Mouse (Mus musculus): ENCODE results near the gene Ntsr1. TPM values are rescaled to one million over a fixed set of nuclear protein-coding genes. Genes with fewer than 3 reads are reported as not detected.
A peak's percentile ranks its signal among the peaks of the same experiment; 100 is the strongest.

Ntsr1 gene
- total and polyA plus RNA-seq, 3 experiments, result not detected

GRCm38 (mm10) chr2:180472306-180473079 is 27.3 kb upstream of the Ntsr1 start:
- peak; percentile 65 for DNase-seq (ENCODE audit: low read depth, low spot score)

GRCm38 (mm10) chr2:180473080-180473440 is 26.7 kb upstream of the Ntsr1 start:
- DNase-seq (ENCODE audit: low read depth, low spot score), result peak; percentile 69
- H3K36me3 ChIP-seq (ENCODE audit: control insufficient read depth in 1 of 2, insufficient read depth in 2 of 2, low read length in 2 of 2), result no peaks in the 10 kb centered on the region
- no peaks in the 10 kb centered on the region for H3K9me3 ChIP-seq (replicated peaks; ENCODE audit: insufficient read depth, low read length)
- H3K27ac ChIP-seq (ENCODE audit: control insufficient read depth, low read depth, low read length), result no peak overlapping the region
- H3K79me2 ChIP-seq (ENCODE audit: control insufficient read depth, insufficient read depth, low read length, poor library complexity), result no peaks in the 10 kb centered on the region
- no peak overlapping the region for H3K9ac ChIP-seq (ENCODE audit: control insufficient read depth, low read depth, low read length, poor library complexity, severe bottlenecking)
- TF ChIP-seq NELFE (IDR thresholded peaks at IDR 0.05; ENCODE audit: low read depth, low read length), result no peak
- no peak for TF ChIP-seq MXI1 (IDR thresholded peaks at IDR 0.05; ENCODE audit: low read depth, low read length)
- TF ChIP-seq UBTF (IDR thresholded peaks at IDR 0.05; ENCODE audit: borderline replicate concordance, insufficient read depth, low read depth, low read length), result no peak
- TF ChIP-seq KAT2A (conservative IDR thresholded peaks at IDR 0.05; ENCODE audit: low read depth, low read length), result no peak
- TF ChIP-seq ZC3H11A (IDR thresholded peaks at IDR 0.05; ENCODE audit: low read depth, low read length), result peak; percentile 32
- TF ChIP-seq MEF2A (IDR thresholded peaks at IDR 0.05; ENCODE audit: extremely low read depth, insufficient replicate concordance, low read depth, low read length, poor library complexity, severe bottlenecking), result no peak
- TF ChIP-seq TAL1 (IDR thresholded peaks at IDR 0.05; ENCODE audit: low read length), result no peak
- no peak for TF ChIP-seq USF2 (IDR thresholded peaks at IDR 0.05; ENCODE audit: borderline replicate concordance in 1 of 2, insufficient read depth in 1 of 2, low read depth in 1 of 2, low read length in 2 of 2)
- TF ChIP-seq CTCF (IDR thresholded peaks at IDR 0.05 in 2 of 3, conservative IDR thresholded peaks at IDR 0.05 in 1 of 3; ENCODE audit: control insufficient read depth in 1 of 3, insufficient read depth in 1 of 3, low read depth in 2 of 3, low read length in 3 of 3, poor library complexity in 1 of 3, severe bottlenecking in 1 of 3), result peak; percentile 3 to 68 (median 38); a peak in 5 of 6 replicates
- TF ChIP-seq JUND (IDR thresholded peaks at IDR 0.05; ENCODE audit: low read depth, low read length), result no peak
- peak; percentile 70 for TF ChIP-seq RAD21 (IDR thresholded peaks at IDR 0.05; ENCODE audit: low read depth, low read length)
- TF ChIP-seq SMC3 (IDR thresholded peaks at IDR 0.05; ENCODE audit: low read depth, low read length), result peak; percentile 58
- no peaks in the 10 kb centered on the region; a peak in 1 of 4 replicates for H3K27me3 ChIP-seq (ENCODE audit: control insufficient read depth in 1 of 2, insufficient read depth in 2 of 2, low read length in 2 of 2)
- H3K4me1 ChIP-seq (ENCODE audit: control insufficient read depth in 1 of 2, insufficient read depth in 2 of 2, low read length in 2 of 2), result no peaks in the 10 kb centered on the region
- H3K4me3 ChIP-seq (ENCODE audit: control insufficient read depth in 1 of 2, insufficient read depth in 1 of 2, low read depth in 2 of 2, low read length in 2 of 2), result no peak overlapping the region

More at GRCm38 (mm10) chr2:180472306-180473079, 27.3 kb upstream of the Ntsr1 start:
- Histone ChIP-seq H3K9me3 (replicated peaks; ENCODE audit: insufficient read depth, low read length) (no peaks in the 10 kb centered on the region), H3K27ac (ENCODE audit: control insufficient read depth, low read depth, low read length) (no peak overlapping the region), H3K27me3 (ENCODE audit: control insufficient read depth in 1 of 2, insufficient read depth in 2 of 2, low read length in 2 of 2) (no peaks in the 10 kb centered on the region; a peak in 1 of 4 replicates), H3K4me1 (ENCODE audit: control insufficient read depth in 1 of 2, insufficient read depth in 2 of 2, low read length in 2 of 2) (no peaks in the 10 kb centered on the region), H3K9ac (ENCODE audit: control insufficient read depth, low read depth, low read length, poor library complexity, severe bottlenecking) (no peak overlapping the region), H3K36me3 (ENCODE audit: control insufficient read depth in 1 of 2, insufficient read depth in 2 of 2, low read length in 2 of 2) (no peaks in the 10 kb centered on the region), H3K79me2 (ENCODE audit: control insufficient read depth, insufficient read depth, low read length, poor library complexity) (no peaks in the 10 kb centered on the region), H3K4me3 (ENCODE audit: control insufficient read depth in 1 of 2, insufficient read depth in 1 of 2, low read depth in 2 of 2, low read length in 2 of 2) (no peak overlapping the region)
- no peak for TF ChIP-seq KAT2A (conservative IDR thresholded peaks at IDR 0.05; ENCODE audit: low read depth, low read length)
- TF ChIP-seq MAFK (IDR thresholded peaks at IDR 0.05; ENCODE audit: borderline replicate concordance, low read depth, low read length), result no peak
- TF ChIP-seq USF2 (IDR thresholded peaks at IDR 0.05; ENCODE audit: borderline replicate concordance in 1 of 2, insufficient read depth in 1 of 2, low read depth in 1 of 2, low read length in 2 of 2), result no peak
- no peak for TF ChIP-seq BHLHE40 (IDR thresholded peaks at IDR 0.05; ENCODE audit: borderline replicate concordance, low read depth, low read length)
- no peak for TF ChIP-seq TAL1 (IDR thresholded peaks at IDR 0.05; ENCODE audit: low read length)
- TF ChIP-seq ZC3H11A (IDR thresholded peaks at IDR 0.05; ENCODE audit: low read depth, low read length), result no peak; the same call in 1 of the 2 replicates
- TF ChIP-seq CTCF (IDR thresholded peaks at IDR 0.05 in 2 of 3, conservative IDR thresholded peaks at IDR 0.05 in 1 of 3; ENCODE audit: control insufficient read depth in 1 of 3, insufficient read depth in 1 of 3, low read depth in 2 of 3, low read length in 3 of 3, poor library complexity in 1 of 3, severe bottlenecking in 1 of 3), result peak; percentile 76 to 90 (median 90)
- TF ChIP-seq MEF2A (IDR thresholded peaks at IDR 0.05; ENCODE audit: extremely low read depth, insufficient replicate concordance, low read depth, low read length, poor library complexity, severe bottlenecking), result no peak
- no peak for TF ChIP-seq GATA1 (IDR thresholded peaks at IDR 0.05; ENCODE audit: low read depth, low read length)
- TF ChIP-seq EP300 (IDR thresholded peaks at IDR 0.05; ENCODE audit: low read depth in 1 of 2, low read length in 2 of 2), result no peak
- no peak for TF ChIP-seq MYC (IDR thresholded peaks at IDR 0.05; ENCODE audit: low read depth, low read length)
- peak; percentile 25; the same call in 1 of the 2 replicates for TF ChIP-seq RAD21 (IDR thresholded peaks at IDR 0.05; ENCODE audit: low read depth, low read length)
- no peak for TF ChIP-seq SIN3A (IDR thresholded peaks at IDR 0.05; ENCODE audit: low read length)
- TF ChIP-seq JUND (IDR thresholded peaks at IDR 0.05; ENCODE audit: low read depth, low read length), result no peak
- TF ChIP-seq TCF12 (IDR thresholded peaks at IDR 0.05; ENCODE audit: low read depth, low read length), result no peak
- no peak for TF ChIP-seq POLR2AphosphoS5 (IDR thresholded peaks at IDR 0.05; ENCODE audit: borderline replicate concordance, low read depth, low read length)
- no peak for TF ChIP-seq ZMIZ1 (IDR thresholded peaks at IDR 0.05; ENCODE audit: low read depth, low read length)
- peak; percentile 66 for TF ChIP-seq SMC3 (IDR thresholded peaks at IDR 0.05; ENCODE audit: low read depth, low read length)
